Mouse (Mus musculus): Measurements from ENCODE around the gene Pecr. TPM values are rescaled to one million over a fixed set of nuclear protein-coding genes. Genes with fewer than 3 reads are reported as not detected.
"Not testable (repeated sequence)": the region's sequence is repeated elsewhere in the genome, so short reads cannot be mapped to it uniquely, and the experiment has no call there.

Pecr gene
- polyA plus RNA-seq, 1 experiment from 2014 or later: 132 TPM

- DNase-seq: no peak
Observed at GRCm38 (mm10) chr1:72242581-72243143, 41.5 kb downstream of the Pecr start.

GRCm38 (mm10) chr1:72239113-72239512, 45.0 kb downstream of the Pecr start:
- H3K36me3 ChIP-seq (replicated peaks; ENCODE audit: insufficient read depth, low read length); H3K27ac ChIP-seq (ENCODE audit: low read depth); H3K27me3 ChIP-seq (ENCODE audit: insufficient read depth, low read length); H3K9ac ChIP-seq (replicated peaks); H3K4me1 ChIP-seq (ENCODE audit: insufficient read depth); H3K4me3 ChIP-seq (ENCODE audit: low read depth, low read length); ATAC-seq; H3K4me2 ChIP-seq (ENCODE audit: low read depth, low read length); DNase-seq; H3K9me3 ChIP-seq (ENCODE audit: low read length): not testable (repeated sequence)
- WGBS (ENCODE audit: insufficient replicate concordance): 70% methylated on average over 3 of the region's 3 CpGs

More at GRCm38 (mm10) chr1:72242581-72243143, 41.5 kb downstream of the Pecr start:
- H3K36me3 ChIP-seq (replicated peaks; ENCODE audit: insufficient read depth, low read length): no peaks in the 10 kb centered on the region
- H3K4me2 ChIP-seq (ENCODE audit: low read depth, low read length): no peak overlapping the region
- no peak overlapping the region for H3K27ac ChIP-seq (ENCODE audit: low read depth)
- no peak for ATAC-seq
- no peak overlapping the region for H3K4me3 ChIP-seq (ENCODE audit: low read depth, low read length)
- 82% methylated on average over 5 of the region's 5 CpGs for WGBS (ENCODE audit: insufficient replicate concordance)
- no peaks in the 10 kb centered on the region for H3K9me3 ChIP-seq (ENCODE audit: low read length)
- H3K4me1 ChIP-seq (ENCODE audit: insufficient read depth): peaks cover 8% of the 10 kb centered on the region
- H3K9ac ChIP-seq (replicated peaks): no peak overlapping the region
- no peaks in the 10 kb centered on the region for H3K27me3 ChIP-seq (ENCODE audit: insufficient read depth, low read length)
- TF ChIP-seq EP300 (IDR thresholded peaks at IDR 0.05; ENCODE audit: low read depth): no peak
- no peak for TF ChIP-seq CTCF (IDR thresholded peaks at IDR 0.05; ENCODE audit: low read depth)

- DNase-seq (no peak), ATAC-seq (no peak)
- H3K4me2 ChIP-seq (ENCODE audit: low read depth, low read length): no peak overlapping the region
- H3K9ac ChIP-seq (replicated peaks): no peak overlapping the region
- peaks cover 5% of the 10 kb centered on the region for H3K4me1 ChIP-seq (ENCODE audit: insufficient read depth)
- 57% methylated on average over 10 of the region's 10 CpGs for WGBS (ENCODE audit: insufficient replicate concordance)
- H3K27me3 ChIP-seq (ENCODE audit: insufficient read depth, low read length): peaks cover 7% of the 10 kb centered on the region
- no peak overlapping the region for H3K27ac ChIP-seq (ENCODE audit: low read depth)
- H3K36me3 ChIP-seq (replicated peaks; ENCODE audit: insufficient read depth, low read length): no peaks in the 10 kb centered on the region
- no peak overlapping the region for H3K4me3 ChIP-seq (ENCODE audit: low read depth, low read length)
- no peak for TF ChIP-seq EP300 (IDR thresholded peaks at IDR 0.05; ENCODE audit: low read depth)
- TF ChIP-seq CTCF (IDR thresholded peaks at IDR 0.05; ENCODE audit: low read depth): no peak
- H3K9me3 ChIP-seq (ENCODE audit: low read length): no peaks in the 10 kb centered on the region
Observed at GRCm38 (mm10) chr1:72238016-72238580, 46.0 kb downstream of the Pecr start.

GRCm38 (mm10) chr1:72237007-72237775, 46.9 kb downstream of the Pecr start:
- peak overlapping the region; percentile 18 for H3K4me2 ChIP-seq (ENCODE audit: low read depth, low read length)
- H3K9ac ChIP-seq (replicated peaks): no peak overlapping the region
- peaks cover 7% of the 10 kb centered on the region for H3K27me3 ChIP-seq (ENCODE audit: insufficient read depth, low read length)
- ATAC-seq (peak; percentile 75), DNase-seq (no peak)
- H3K4me3 ChIP-seq (ENCODE audit: low read depth, low read length): no peak overlapping the region
- H3K27ac ChIP-seq (ENCODE audit: low read depth): no peak overlapping the region
- H3K9me3 ChIP-seq (ENCODE audit: low read length): no peaks in the 10 kb centered on the region
- TF ChIP-seq CTCF (IDR thresholded peaks at IDR 0.05; ENCODE audit: low read depth) (no peak), EP300 (IDR thresholded peaks at IDR 0.05; ENCODE audit: low read depth) (no peak)
- 3% methylated on average over 11 of the region's 13 CpGs for WGBS (ENCODE audit: insufficient replicate concordance)
- H3K36me3 ChIP-seq (replicated peaks; ENCODE audit: insufficient read depth, low read length): no peaks in the 10 kb centered on the region
- H3K4me1 ChIP-seq (ENCODE audit: insufficient read depth): peaks cover 5% of the 10 kb centered on the region

- peak overlapping the region; percentile 59 for H3K9ac ChIP-seq (replicated peaks)
- ATAC-seq: peak; percentile 84
- H3K36me3 ChIP-seq (replicated peaks; ENCODE audit: insufficient read depth, low read length); H3K4me1 ChIP-seq (ENCODE audit: insufficient read depth); H3K27me3 ChIP-seq (ENCODE audit: insufficient read depth, low read length); H3K9me3 ChIP-seq (ENCODE audit: low read length): not testable (repeated sequence)
- H3K4me2 ChIP-seq (ENCODE audit: low read depth, low read length): peak overlapping the region; percentile 83
- peak; percentile 63 for DNase-seq
- H3K4me3 ChIP-seq (ENCODE audit: low read depth, low read length): peak overlapping the region; percentile 57
- WGBS (ENCODE audit: insufficient replicate concordance): 0% methylated on average over 32 of the region's 50 CpGs
- peak overlapping the region; percentile 39; the same call in 1 of the 2 replicates for H3K27ac ChIP-seq (ENCODE audit: low read depth)
Observed at GRCm38 (mm10) chr1:72236363-72237006, 47.6 kb downstream of the Pecr start.

GRCm38 (mm10) chr1:72232592-72232991, 51.5 kb downstream of the Pecr start:
- H3K9me3 ChIP-seq (ENCODE audit: low read length); H3K9ac ChIP-seq (replicated peaks); H3K4me3 ChIP-seq (ENCODE audit: low read depth, low read length); H3K36me3 ChIP-seq (replicated peaks; ENCODE audit: insufficient read depth, low read length); ATAC-seq; H3K4me1 ChIP-seq (ENCODE audit: insufficient read depth); H3K27ac ChIP-seq (ENCODE audit: low read depth); H3K4me2 ChIP-seq (ENCODE audit: low read depth, low read length); H3K27me3 ChIP-seq (ENCODE audit: insufficient read depth, low read length); DNase-seq: not testable (repeated sequence)
- 73% methylated on average over 10 of the region's 10 CpGs for WGBS (ENCODE audit: insufficient replicate concordance)
- TF ChIP-seq CTCF (IDR thresholded peaks at IDR 0.05; ENCODE audit: low read depth): peak; percentile 36; the same call in 1 of the 2 replicates

All from liver, postnatal 0 days (tissue).